ENCODE assay signal across 14 mouse cellular contexts in the genomic region with DNA sequence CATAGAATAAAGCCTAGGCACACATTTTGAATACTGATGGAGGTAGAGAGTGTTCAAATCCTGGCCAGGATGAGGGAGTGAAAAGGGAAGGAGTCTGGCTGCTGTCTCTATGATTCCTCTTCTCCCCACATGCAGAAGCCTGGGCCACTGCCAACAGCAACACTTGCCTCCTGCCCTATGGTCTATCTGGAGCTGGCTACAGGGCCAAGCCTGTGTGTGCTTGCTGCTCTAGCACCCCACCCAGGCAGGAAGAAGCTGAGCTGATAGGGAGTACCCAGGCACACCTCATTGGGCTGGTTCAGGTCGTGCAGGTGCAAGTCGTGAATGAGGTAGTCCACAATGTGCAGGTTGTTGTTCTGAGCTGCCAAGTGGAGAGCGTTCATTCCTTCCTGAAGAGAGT. TPM values are rescaled to one million over a fixed set of nuclear protein-coding genes. Genes with fewer than 3 reads are reported as not detected.
A peak's percentile ranks its signal among the peaks of the same experiment; 100 is the strongest.
DNase-seq lines count a peak whose midpoint lies in the region; ATAC-seq and TF ChIP-seq lines count a peak whose summit lies in the region.
"Had no signal": no experiment of that assay in that cellular context is flagged by ENCODE, and none has a peak within 500 bp of the region (broad histone marks: within the 10 kb centered on the region; RNA-seq: fewer than 3 reads in every experiment).

No protein-coding gene starts in this region.

- no peaks in the 10 kb centered on the region for H3K36me3 ChIP-seq in lung, embryonic 14.5 days (ENCODE audit: insufficient read depth)
- no peaks in the 10 kb centered on the region for H3K36me3 ChIP-seq in heart, embryonic 12.5 days
- H3K36me3 ChIP-seq in limb, embryonic 10.5 days, result no peaks in the 10 kb centered on the region
- H3K36me3 ChIP-seq: hindbrain, embryonic 13.5 days; liver, embryonic 15.5 days; midbrain, embryonic 12.5 days had no signal

- H3K27ac ChIP-seq in lung, embryonic 14.5 days (ENCODE audit: low read depth), result no peak overlapping the region
- no peak overlapping the region for H3K27ac ChIP-seq in heart, embryonic 12.5 days (ENCODE audit: poor library complexity, severe bottlenecking)
- H3K27ac ChIP-seq in limb, embryonic 10.5 days, result no peak overlapping the region
- H3K27ac ChIP-seq: hindbrain, embryonic 13.5 days; liver, embryonic 15.5 days; midbrain, embryonic 12.5 days had no signal

- H3K9me3 ChIP-seq in lung, embryonic 14.5 days (ENCODE audit: low read depth, low read length), result no peaks in the 10 kb centered on the region
- H3K9me3 ChIP-seq in heart, embryonic 12.5 days (replicated peaks), result no peaks in the 10 kb centered on the region
- no peaks in the 10 kb centered on the region for H3K9me3 ChIP-seq in limb, embryonic 10.5 days (replicated peaks)
- H3K9me3 ChIP-seq: hindbrain, embryonic 13.5 days; liver, embryonic 15.5 days; midbrain, embryonic 12.5 days had no signal

- no peak for TF ChIP-seq POLR2A in lung, adult 2 months (IDR thresholded peaks at IDR 0.05; ENCODE audit: borderline replicate concordance, extremely low read depth, low read depth, low read length)

- H3K4me1 ChIP-seq in lung, embryonic 14.5 days (ENCODE audit: insufficient read depth), result no peaks in the 10 kb centered on the region
- no peaks in the 10 kb centered on the region for H3K4me1 ChIP-seq in lung, adult 2 months (ENCODE audit: control insufficient read depth, insufficient read depth, low read length)
- H3K4me1 ChIP-seq in heart, embryonic 12.5 days (replicated peaks), result no peaks in the 10 kb centered on the region
- no peaks in the 10 kb centered on the region for H3K4me1 ChIP-seq in limb, embryonic 10.5 days
- H3K4me1 ChIP-seq: hindbrain, embryonic 13.5 days; liver, embryonic 15.5 days; midbrain, embryonic 12.5 days had no signal

- no peak for TF ChIP-seq CTCF in lung, embryonic 14.5 days (IDR thresholded peaks at IDR 0.05; ENCODE audit: low read depth)
- TF ChIP-seq CTCF in lung, adult 2 months (IDR thresholded peaks at IDR 0.05; ENCODE audit: insufficient read depth, low read length), result no peak

- peak; percentile 56; the same call in 1 of the 2 replicates for ATAC-seq in lung, embryonic 14.5 days (ENCODE audit: insufficient read depth)
- peak; percentile 45; the same call in 1 of the 2 replicates for ATAC-seq in heart, embryonic 12.5 days (ENCODE audit: insufficient number of reproducible peaks, low FRiP score)
- ATAC-seq: forebrain, postnatal 0 days had no signal

- no peak overlapping the region for H3K4me3 ChIP-seq in lung, embryonic 14.5 days (ENCODE audit: low read depth, low read length)
- H3K4me3 ChIP-seq in lung, adult 2 months (replicated peaks; ENCODE audit: extremely low read depth, low read depth, low read length), result no peak overlapping the region
- H3K4me3 ChIP-seq in heart, embryonic 12.5 days, result no peak overlapping the region
- H3K4me3 ChIP-seq in limb, embryonic 10.5 days, result no peak overlapping the region
- H3K4me3 ChIP-seq: hindbrain, embryonic 13.5 days; liver, embryonic 15.5 days; midbrain, embryonic 12.5 days had no signal

- H3K4me2 ChIP-seq in lung, embryonic 14.5 days, result no peak overlapping the region
- H3K4me2 ChIP-seq in heart, embryonic 12.5 days, result no peak overlapping the region
- H3K4me2 ChIP-seq: hindbrain, embryonic 13.5 days; liver, embryonic 15.5 days; midbrain, embryonic 12.5 days had no signal

- 65% methylated on average over 3 of the region's 3 CpGs for WGBS in lung, embryonic 14.5 days
- 62% methylated on average over 3 of the region's 3 CpGs for WGBS in lung, adult 2 months
- 65% methylated on average over 3 of the region's 3 CpGs for WGBS in heart, embryonic 12.5 days
- 79% methylated on average over 3 of the region's 3 CpGs for WGBS in limb, embryonic 10.5 days

- H3K27me3 ChIP-seq in lung, embryonic 14.5 days (ENCODE audit: insufficient read depth, low read length), result no peaks in the 10 kb centered on the region
- H3K27me3 ChIP-seq in heart, embryonic 12.5 days (replicated peaks), result no peaks in the 10 kb centered on the region
- H3K27me3 ChIP-seq in limb, embryonic 10.5 days (ENCODE audit: low read depth, poor library complexity, severe bottlenecking), result no peaks in the 10 kb centered on the region
- H3K27me3 ChIP-seq: hindbrain, embryonic 13.5 days; liver, embryonic 15.5 days; midbrain, embryonic 12.5 days had no signal

- DNase-seq in adrenal gland, postnatal 25 days, result peak; percentile 29
- DNase-seq in adrenal gland, adult 8-10 months, result no peak
- DNase-seq in lung, embryonic 14.5 days, result peak; percentile 72
- no peak for DNase-seq in lung, adult 2 months
- DNase-seq in lung, postnatal 10 days, result peak; percentile 29
- no peak for DNase-seq in limb, embryonic 10.5 days (ENCODE audit: low spot score)
- DNase-seq in left cerebral cortex, adult 18-20 months (ENCODE audit: low spot score in 2 of 2), result no peak
- DNase-seq: forebrain, postnatal 0 days; gastrocnemius, postnatal 25 days had no signal

- H3K9ac ChIP-seq in lung, embryonic 14.5 days, result no peak overlapping the region
- no peak overlapping the region for H3K9ac ChIP-seq in heart, embryonic 12.5 days
- H3K9ac ChIP-seq: forebrain, postnatal 0 days; hindbrain, embryonic 13.5 days; liver, embryonic 15.5 days; midbrain, embryonic 12.5 days had no signal

RNA-seq across cellular contexts. Expression of a gene that starts 16.7 kb away (rescaled TPM):
- total RNA-seq in adrenal gland, postnatal 25 days (2021), result 0.95 and 1.2 TPM in 2 replicates
- total RNA-seq in adrenal gland, adult 8-10 months (2022), result 1 to 10 TPM in 2 of 4 experiments, under 1 TPM in 2; 0.62 to 1.2 (median 0.86) TPM
- not detected in 2 replicates for polyA plus RNA-seq in lung, embryonic 14.5 days (2014; fragmentation: Nextera tagmentation; extraction: Ambion mirVana)
- 0.06 TPM in 1 of 2 replicates, not detected in the other for polyA plus RNA-seq in lung, adult 2 months (2012; rRNA removed)
- polyA plus RNA-seq in heart, embryonic 12.5 days (2016; fragmentation: Nextera tagmentation; extraction: Ambion mirVana), result 0.37 and 0.56 TPM in 2 replicates
- polyA plus RNA-seq in limb, embryonic 10.5 days (2016; fragmentation: Nextera tagmentation; extraction: Ambion mirVana), result not detected in 2 replicates
- total RNA-seq in left cerebral cortex, adult 18-20 months (2021), result under 1 TPM in 1 of 2 experiments, not detected in 1; 0.61 TPM
- total RNA-seq: forebrain, postnatal 0 days; gastrocnemius, postnatal 25 days had no signal
- polyA plus RNA-seq: forebrain, postnatal 0 days; kidney, embryonic 16.5 days; liver, embryonic 15.5 days; midbrain, embryonic 12.5 days had no signal

RNA-seq across cellular contexts. Expression of a gene that starts 36.2 kb away (rescaled TPM):
- total RNA-seq in adrenal gland, postnatal 25 days (2021), result not detected in 2 replicates
- total RNA-seq in adrenal gland, adult 8-10 months (2022), result not detected
- polyA plus RNA-seq in lung, embryonic 14.5 days (2014; fragmentation: Nextera tagmentation; extraction: Ambion mirVana), result not detected in 2 replicates
- polyA plus RNA-seq in lung, adult 2 months (2012; rRNA removed), result not detected in 2 replicates
- not detected in 2 replicates for polyA plus RNA-seq in heart, embryonic 12.5 days (2016; fragmentation: Nextera tagmentation; extraction: Ambion mirVana)
- polyA plus RNA-seq in limb, embryonic 10.5 days (2016; fragmentation: Nextera tagmentation; extraction: Ambion mirVana), result not detected in 2 replicates
- total RNA-seq in left cerebral cortex, adult 18-20 months (2021), result not detected
- total RNA-seq: forebrain, postnatal 0 days; gastrocnemius, postnatal 25 days had no signal
- polyA plus RNA-seq: forebrain, postnatal 0 days; hindbrain, embryonic 13.5 days; kidney, embryonic 16.5 days; liver, embryonic 15.5 days; midbrain, embryonic 12.5 days had no signal

Comparison
In these comparisons a context has a peak if more than half of its experiments do, and no peak if none do; other contexts are left out.
1. DNase-seq: peak in adrenal gland, postnatal 25 days (single experiment), lung, embryonic 14.5 days (single experiment) and lung, postnatal 10 days (single experiment); none in adrenal gland, adult 8-10 months (single experiment), lung, adult 2 months (single experiment), limb, embryonic 10.5 days (single experiment) and left cerebral cortex, adult 18-20 months (0 of 2).